Mouse (Mus musculus) neural tube, embryonic 14.5 days (tissue): ENCODE data around the gene Ubqln1. TPM values are rescaled to one million over a fixed set of nuclear protein-coding genes. Genes with fewer than 3 reads are reported as not detected.

ENCODE experiments used
- ATAC-seq: fragments of 200-750 bp; cut with Nextera tagmentation; 2 replicates; pipeline ENCODE4 v1.8.0; 2017; ENCODE audit warnings: low read depth, mild to moderate bottlenecking, moderate TSS enrichment, moderate library complexity
- H3K27ac ChIP-seq: fragments of 300-500 bp; sonication (generic); 2 replicates; pipeline ENCODE4 v1.5.1; 2014; ENCODE audit warnings: low read depth, mild to moderate bottlenecking, control low read depth, low read length, moderate library complexity, mixed read lengths
- H3K27me3 ChIP-seq: fragments of 300-500 bp; sonication (generic); 2 replicates; pipeline ENCODE4 v1.6.1; 2014; ENCODE audit warnings: low read length; ENCODE audit not compliant: control insufficient read depth, insufficient read depth
- H3K36me3 ChIP-seq: fragments of 300-500 bp; sonication (generic); 2 replicates; pipeline ENCODE4 v1.6.1; 2014; ENCODE audit warnings: low read length, mixed read lengths; ENCODE audit not compliant: control insufficient read depth, insufficient read depth
- H3K4me1 ChIP-seq: fragments of 300-500 bp; sonication (generic); 2 replicates; pipeline ENCODE4 v1.6.1; 2014; ENCODE audit warnings: low read length; ENCODE audit not compliant: control insufficient read depth, insufficient read depth
- H3K4me2 ChIP-seq: fragments of 300-500 bp; sonication (generic); 2 replicates; pipeline ENCODE4 v1.6.1; 2014; ENCODE audit warnings: mild to moderate bottlenecking, low read depth, low read length, control low read depth
- H3K4me3 ChIP-seq: fragments of 300-500 bp; sonication (generic); 2 replicates; pipeline ENCODE4 v1.5.1; 2014; ENCODE audit warnings: low read depth, low read length, control low read depth, mixed read lengths
- H3K9ac ChIP-seq: fragments of 300-500 bp; sonication (generic); replicated peaks from 2 replicates; pipeline ENCODE4 v1.6.1; 2014; ENCODE audit warnings: low read depth, mild to moderate bottlenecking, control low read depth, low read length, mixed read lengths
- H3K9me3 ChIP-seq: fragments of 300-500 bp; sonication (generic); 2 replicates; pipeline ENCODE4 v1.6.1; 2016; ENCODE audit warnings: low read length; ENCODE audit not compliant: control insufficient read depth
- WGBS: fragments of 180-500 bp; shearing (Covaris S2); extraction: QIAGEN DNeasy Blood & Tissue Kit; methylation state at CpG from one replicate; pipeline ENCODE4 v1.1.7; 2014; 5-methylcytosine and 5-hydroxymethylcytosine counted together
- polyA plus RNA-seq: library from polyadenylated mRNA; unstranded; fragments of >200 nt; fragmentation: Nextera tagmentation; extraction: Ambion mirVana; gene quantifications from 2 replicates; pipeline ENCODE4 v1.2.1, GENCODE M21; 2014

Ubqln1 gene
- polyA plus RNA-seq, 1 experiment from 2014 or later: 108 TPM

DNA sequence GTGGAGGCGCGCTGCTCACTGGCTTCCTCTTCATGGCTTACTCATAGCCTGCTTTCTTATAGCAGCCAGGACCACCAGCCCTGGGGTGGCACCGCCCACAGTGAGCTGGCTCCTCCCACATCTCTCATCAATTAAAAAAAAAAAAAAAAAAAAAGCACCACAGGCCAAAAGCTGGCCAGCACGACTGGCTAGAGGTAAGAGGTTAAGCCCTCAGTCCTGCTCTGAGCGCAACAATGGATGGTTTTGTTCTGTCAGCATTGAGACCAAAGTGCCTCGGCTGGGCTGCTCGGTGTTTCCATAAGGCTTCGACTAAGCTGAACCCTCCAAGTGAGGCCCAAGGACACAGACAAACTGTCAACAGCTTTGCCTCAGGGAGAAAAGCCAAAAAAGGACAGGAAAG, 10.2 kb upstream of the Ubqln1 start:
- no peak overlapping the region for H3K9ac ChIP-seq
- H3K4me1 ChIP-seq: no peaks in the 10 kb centered on the region
- no peaks in the 10 kb centered on the region for H3K36me3 ChIP-seq
- no peak overlapping the region for H3K4me2 ChIP-seq
- no peak overlapping the region for H3K4me3 ChIP-seq
- no peak for ATAC-seq
- no peak overlapping the region for H3K27ac ChIP-seq
- WGBS: 69% methylated on average over 8 of the region's 8 CpGs
- no peaks in the 10 kb centered on the region for H3K27me3 ChIP-seq
- H3K9me3 ChIP-seq: no peaks in the 10 kb centered on the region

DNA sequence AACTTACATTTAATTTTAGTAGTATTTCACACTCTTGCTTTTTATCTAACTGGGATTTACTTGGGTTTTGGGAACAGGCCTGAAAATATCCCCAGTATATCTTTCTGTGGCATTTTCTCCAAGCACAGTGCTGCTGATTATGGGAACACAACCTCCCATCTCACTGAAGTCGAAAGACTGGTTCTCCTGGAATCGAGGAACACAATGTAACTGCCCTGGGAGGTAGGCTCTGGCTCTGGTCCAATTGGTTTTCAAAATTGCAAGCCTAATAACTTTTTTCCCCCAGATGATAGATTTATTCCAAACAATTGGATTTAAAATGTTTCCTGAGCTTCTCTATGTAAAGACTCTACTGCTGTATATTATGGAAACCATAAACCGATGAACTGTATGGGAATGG, 4.8 kb upstream of the Ubqln1 start:
- Histone ChIP-seq H3K4me2 (no peak overlapping the region), H3K27me3 (peaks cover under 1% of the 10 kb centered on the region; the same call in 1 of the 2 replicates), H3K4me1 (0 out of 2 replicates have a peak, but pooled peaks cover 6% of the 10 kb centered on the region), H3K4me3 (no peak overlapping the region), H3K9me3 (no peaks in the 10 kb centered on the region), H3K9ac (no peak overlapping the region), H3K27ac (no peak overlapping the region), H3K36me3 (no peaks in the 10 kb centered on the region)
- 87% methylated on average over 3 of the region's 3 CpGs for WGBS
- no peak for ATAC-seq

DNA sequence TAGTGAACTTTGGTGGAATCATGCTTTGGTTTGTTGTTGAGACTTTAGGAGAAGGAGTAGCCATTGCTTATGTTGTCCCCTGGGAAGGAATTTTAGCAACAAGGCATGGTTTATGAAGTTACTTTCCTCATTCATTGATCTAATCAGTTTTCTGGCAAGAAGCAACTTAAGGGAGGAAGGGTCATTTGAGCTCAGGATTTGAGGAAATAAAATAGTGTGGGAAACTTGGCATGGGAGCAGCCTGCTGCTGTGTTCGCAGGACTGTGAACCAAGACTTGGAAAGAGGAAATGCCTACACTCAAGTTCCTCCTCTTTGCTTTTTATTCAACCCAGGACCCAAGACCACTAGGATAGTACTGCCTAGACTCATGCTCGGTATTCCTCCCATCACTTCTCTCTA, 2.1 kb upstream of the Ubqln1 start:
- Histone ChIP-seq H3K9ac (no peak overlapping the region), H3K4me3 (no peak overlapping the region), H3K9me3 (no peaks in the 10 kb centered on the region), H3K36me3 (no peaks in the 10 kb centered on the region), H3K4me1 (peaks cover 18% of the 10 kb centered on the region; the same call in 1 of the 2 replicates), H3K4me2 (no peak overlapping the region), H3K27ac (no peak overlapping the region), H3K27me3 (peaks cover 5% of the 10 kb centered on the region; the same call in 1 of the 2 replicates)
- WGBS: 94% methylated on average over 2 of the region's 2 CpGs
- ATAC-seq: no peak

DNA sequence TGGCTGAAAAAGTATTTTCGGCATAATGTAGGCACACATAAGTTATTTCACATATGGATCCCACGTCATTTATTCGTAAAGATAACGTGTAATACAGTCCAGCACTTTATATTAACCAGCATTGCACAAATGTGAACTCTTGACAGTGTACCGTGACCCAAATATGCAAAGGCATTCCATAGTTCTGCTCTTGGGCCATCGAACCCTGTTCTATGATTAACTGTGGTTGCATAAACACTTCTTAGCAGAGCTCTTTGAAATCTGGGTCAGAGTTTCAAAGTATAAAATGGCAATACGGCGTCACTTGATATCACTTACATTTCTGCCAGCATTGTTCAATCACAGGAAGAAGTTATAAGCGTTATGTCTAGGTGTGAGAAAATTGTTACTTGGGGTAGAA, 942 bp upstream of the Ubqln1 start:
- Histone ChIP-seq H3K36me3 (no peaks in the 10 kb centered on the region), H3K9me3 (no peaks in the 10 kb centered on the region), H3K9ac (peak overlapping the region; percentile 95; the same call in 1 of the 2 replicates), H3K27me3 (peaks cover 5% of the 10 kb centered on the region; the same call in 1 of the 2 replicates), H3K4me2 (peak overlapping the region; percentile 61), H3K4me3 (peak overlapping the region; percentile 100; the same call in 1 of the 2 replicates), H3K27ac (0 out of 2 replicates have a peak overlapping the region, but pooled peaks have one; percentile 96), H3K4me1 (peaks cover 20% of the 10 kb centered on the region; the same call in 1 of the 2 replicates)
- no peak for ATAC-seq
- WGBS: 92% methylated on average over 9 of the region's 9 CpGs

DNA sequence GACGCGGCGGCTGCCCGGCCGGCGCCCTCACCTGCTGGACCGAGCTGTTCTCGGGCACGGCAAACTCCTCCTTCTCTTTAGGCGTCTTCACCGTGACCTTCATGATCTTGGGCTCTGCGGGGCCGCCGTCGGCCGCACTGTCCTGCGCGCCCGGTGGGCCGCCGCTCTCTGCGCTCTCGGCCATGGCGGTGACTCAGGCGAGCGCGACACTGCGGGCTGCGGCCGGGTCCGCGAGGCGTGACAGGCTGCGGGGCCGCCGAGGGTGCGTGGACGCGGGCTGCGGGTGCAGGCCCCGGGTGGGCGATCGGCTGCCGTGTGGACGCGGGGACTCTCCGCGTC, 231 bp downstream of the Ubqln1 start:
- peaks cover 5% of the 10 kb centered on the region; the same call in 1 of the 2 replicates for H3K27me3 ChIP-seq
- H3K4me3 ChIP-seq: peak overlapping the region; percentile 100
- H3K9me3 ChIP-seq: no peaks in the 10 kb centered on the region
- no peaks in the 10 kb centered on the region for H3K36me3 ChIP-seq
- peak overlapping the region; percentile 61 for H3K4me2 ChIP-seq
- ATAC-seq: no peak
- WGBS: 0% methylated on average over 40 of the region's 48 CpGs
- H3K27ac ChIP-seq: peak overlapping the region; percentile 96
- H3K4me1 ChIP-seq: peaks cover 20% of the 10 kb centered on the region; the same call in 1 of the 2 replicates
- peak overlapping the region; percentile 95 for H3K9ac ChIP-seq

DNA sequence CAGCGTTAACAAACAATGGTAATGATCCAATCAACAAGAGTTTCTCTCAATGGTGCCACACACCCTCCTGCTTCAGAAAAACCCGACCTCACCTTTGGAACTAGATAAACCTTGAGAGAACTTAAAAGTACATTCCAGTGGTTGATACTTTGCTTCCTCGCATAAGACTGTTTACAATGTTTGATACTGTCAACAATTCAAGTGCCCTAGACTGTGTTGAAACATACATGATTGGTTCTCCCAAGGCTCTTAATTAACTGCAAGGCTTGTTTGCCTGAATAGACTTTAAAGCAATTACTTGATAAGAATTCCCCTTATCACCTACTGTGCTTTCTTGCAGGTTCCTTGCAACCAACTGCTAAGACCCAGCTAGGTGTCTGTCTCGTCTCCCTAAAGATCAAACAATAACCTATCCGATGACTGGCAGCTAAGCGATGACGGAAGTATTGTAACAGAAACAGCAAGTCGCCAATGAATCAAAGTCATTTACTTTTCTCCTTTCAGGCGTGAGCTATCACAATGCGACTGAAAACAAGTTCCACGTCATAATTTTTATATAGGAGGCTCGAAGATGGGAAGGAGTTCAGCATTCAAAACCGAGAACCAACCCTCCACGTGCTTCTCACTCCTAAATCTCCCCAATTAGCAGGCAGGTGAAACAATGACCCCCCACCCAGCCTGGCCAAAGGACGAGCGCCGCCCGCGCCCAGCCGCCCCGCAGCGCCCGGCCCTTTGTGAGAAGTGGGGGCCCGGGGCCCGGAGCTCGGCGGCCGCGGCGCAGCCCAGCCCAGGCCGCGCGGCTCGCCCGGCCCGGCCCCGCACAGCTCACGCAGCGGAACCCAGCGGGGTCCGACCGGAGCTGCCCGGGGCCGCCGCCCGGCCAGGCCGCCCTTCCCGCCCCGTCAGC, 854 bp downstream of the Ubqln1 start:
- Histone ChIP-seq H3K9ac (peak overlapping the region; percentile 95), H3K4me2 (peak overlapping the region; percentile 61), H3K4me3 (peak overlapping the region; percentile 100), H3K9me3 (no peaks in the 10 kb centered on the region), H3K27ac (peak overlapping the region; percentile 96), H3K27me3 (peaks cover 5% of the 10 kb centered on the region; the same call in 1 of the 2 replicates), H3K36me3 (no peaks in the 10 kb centered on the region), H3K4me1 (peaks cover 20% of the 10 kb centered on the region; the same call in 1 of the 2 replicates)
- ATAC-seq: peak; percentile 62
- 2% methylated on average over 43 of the region's 49 CpGs for WGBS

DNA sequence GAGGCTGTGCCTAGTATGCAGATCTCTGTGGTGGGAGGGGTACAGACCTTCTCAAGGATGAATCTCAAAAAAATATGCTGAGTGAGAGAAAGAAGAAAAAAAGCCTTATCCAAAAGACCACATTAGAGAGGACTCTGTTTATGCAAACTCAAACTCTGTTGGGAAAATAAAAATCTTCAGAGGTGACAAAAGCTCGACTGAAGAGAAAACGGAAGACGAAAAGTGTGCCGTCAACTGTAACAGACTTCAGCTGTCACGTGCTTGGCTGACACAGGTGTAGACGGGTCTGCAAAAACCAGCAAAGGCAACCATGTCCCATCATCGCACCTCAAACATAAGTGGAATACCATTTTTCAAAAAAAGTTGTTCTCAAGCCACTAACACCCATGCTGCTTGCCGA, 1.7 kb downstream of the Ubqln1 start:
- H3K4me1 ChIP-seq: peaks cover 20% of the 10 kb centered on the region; the same call in 1 of the 2 replicates
- H3K4me2 ChIP-seq: peak overlapping the region; percentile 61
- WGBS: 72% methylated on average over 8 of the region's 8 CpGs
- peak overlapping the region; percentile 100; the same call in 1 of the 2 replicates for H3K4me3 ChIP-seq
- ATAC-seq: no peak
- H3K27ac ChIP-seq: no peak overlapping the region
- no peaks in the 10 kb centered on the region for H3K9me3 ChIP-seq
- no peak overlapping the region; the same call in 1 of the 2 replicates for H3K9ac ChIP-seq
- H3K27me3 ChIP-seq: peaks cover 5% of the 10 kb centered on the region; the same call in 1 of the 2 replicates
- H3K36me3 ChIP-seq: no peaks in the 10 kb centered on the region

DNA sequence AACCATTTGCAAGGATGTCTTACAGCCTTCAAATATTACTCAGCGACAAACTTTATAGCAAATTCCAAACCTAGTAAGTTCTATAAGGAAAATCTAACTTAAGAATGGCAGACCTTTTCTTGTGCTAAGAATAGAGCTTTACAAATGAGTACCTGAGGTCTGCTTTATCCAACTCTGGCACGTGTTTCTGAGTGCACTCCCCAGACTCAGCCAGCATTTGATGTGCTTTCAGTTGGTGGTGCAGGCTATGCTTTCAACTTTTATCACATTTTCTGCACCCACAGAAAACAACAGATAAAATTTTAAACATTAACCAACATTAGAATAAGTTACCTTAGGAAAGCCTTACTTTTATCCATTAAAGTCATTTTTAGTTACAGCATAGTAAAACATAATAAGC, 2.9 kb downstream of the Ubqln1 start:
- WGBS: 80% methylated on average over 2 of the region's 2 CpGs
- H3K4me1 ChIP-seq: peaks cover 20% of the 10 kb centered on the region; the same call in 1 of the 2 replicates
- ATAC-seq: no peak
- H3K9ac ChIP-seq: no peak overlapping the region
- no peak overlapping the region for H3K4me2 ChIP-seq
- H3K27me3 ChIP-seq: peaks cover 5% of the 10 kb centered on the region; the same call in 1 of the 2 replicates
- H3K27ac ChIP-seq: no peak overlapping the region
- H3K36me3 ChIP-seq: no peaks in the 10 kb centered on the region
- no peak overlapping the region for H3K4me3 ChIP-seq
- no peaks in the 10 kb centered on the region for H3K9me3 ChIP-seq

DNA sequence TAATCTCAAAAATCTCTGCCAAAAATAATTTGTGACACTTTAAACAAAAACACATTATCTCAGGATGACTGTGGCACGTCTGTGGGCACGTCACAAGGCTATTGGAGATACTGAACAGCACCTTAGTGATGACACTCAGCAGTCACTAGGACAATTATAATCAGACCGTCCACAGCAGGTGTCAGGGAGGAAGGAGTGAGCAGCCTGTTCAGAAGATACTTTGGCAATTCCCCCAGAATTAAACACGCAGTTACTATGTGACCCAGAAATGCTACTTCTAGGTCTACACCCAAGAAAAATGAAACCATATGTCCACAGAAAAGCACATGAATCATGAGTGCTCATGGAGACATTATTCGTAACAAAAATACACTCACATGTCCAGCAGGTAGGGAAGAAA, 5.0 kb downstream of the Ubqln1 start:
- H3K9ac ChIP-seq: no peak overlapping the region
- WGBS: 83% methylated on average over 5 of the region's 5 CpGs
- H3K9me3 ChIP-seq: no peaks in the 10 kb centered on the region
- peaks cover 5% of the 10 kb centered on the region; the same call in 1 of the 2 replicates for H3K27me3 ChIP-seq
- no peak overlapping the region for H3K4me2 ChIP-seq
- H3K4me3 ChIP-seq: no peak overlapping the region
- peaks cover 14% of the 10 kb centered on the region; the same call in 1 of the 2 replicates for H3K4me1 ChIP-seq
- no peaks in the 10 kb centered on the region for H3K36me3 ChIP-seq
- H3K27ac ChIP-seq: no peak overlapping the region
- ATAC-seq: no peak
